Mouse (Mus musculus): ENCODE data around the gene Prss40. TPM values are rescaled to one million over a fixed set of nuclear protein-coding genes. Genes with fewer than 3 reads are reported as not detected.
A peak's percentile ranks its signal among the peaks of the same experiment; 100 is the strongest.
"Not testable (repeated sequence)": the region's sequence is repeated elsewhere in the genome, so short reads cannot be mapped to it uniquely, and the experiment has no call there.

Prss40 gene
- polyA plus RNA-seq, 1 experiment from 2014 or later: not detected

DNA sequence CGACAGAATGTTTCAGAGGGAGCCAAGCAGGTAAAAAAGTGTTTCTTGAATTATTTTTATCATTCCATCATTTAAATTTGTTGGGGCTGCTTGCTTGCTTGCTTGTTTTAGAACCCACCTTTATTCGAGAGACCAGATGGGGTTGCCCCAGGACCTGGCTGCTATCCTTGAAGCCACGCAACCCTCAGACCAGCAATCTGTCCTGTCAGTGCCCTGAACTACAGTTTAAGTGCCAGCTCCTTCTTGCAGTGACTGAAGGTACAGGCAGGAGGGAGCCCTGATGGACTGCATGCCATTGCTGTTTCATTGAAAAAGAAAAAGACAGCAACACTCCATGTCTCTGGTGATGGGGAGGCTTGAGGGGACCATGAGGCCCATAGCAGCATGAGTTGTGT, 37.9 kb downstream of the Prss40 start:
- no peak overlapping the region for H3K4me2 ChIP-seq
- H3K27ac ChIP-seq: no peak overlapping the region
- H3K4me1 ChIP-seq: no peaks in the 10 kb centered on the region
- H3K27me3 ChIP-seq: no peaks in the 10 kb centered on the region
- H3K36me3 ChIP-seq: no peaks in the 10 kb centered on the region
- no peak overlapping the region for H3K4me3 ChIP-seq (replicated peaks)
- 80% methylated on average over 3 of the region's 3 CpGs for WGBS
- no peak for ATAC-seq (replicated peaks; ENCODE audit: low FRiP score)
- H3K9me3 ChIP-seq (replicated peaks): no peaks in the 10 kb centered on the region
- no peak overlapping the region for H3K9ac ChIP-seq

- Histone ChIP-seq H3K27ac (no peak overlapping the region), H3K4me2 (no peak overlapping the region), H3K36me3 (no peaks in the 10 kb centered on the region), H3K27me3 (no peaks in the 10 kb centered on the region), H3K4me3 (replicated peaks) (no peak overlapping the region), H3K4me1 (no peaks in the 10 kb centered on the region), H3K9me3 (replicated peaks) (no peaks in the 10 kb centered on the region), H3K9ac (no peak overlapping the region)
- ATAC-seq (replicated peaks; ENCODE audit: low FRiP score): no peak
- WGBS: 86% methylated on average over 6 of the region's 6 CpGs
Measured at GRCm38 (mm10) chr1:34522205-34522849, 38.4 kb downstream of the Prss40 start.

- ATAC-seq (replicated peaks; ENCODE audit: low FRiP score): no peak
- H3K27ac ChIP-seq: no peak overlapping the region
- H3K36me3 ChIP-seq: no peaks in the 10 kb centered on the region
- H3K9me3 ChIP-seq (replicated peaks): no peaks in the 10 kb centered on the region
- WGBS: 73% methylated on average over 1 of the region's 1 CpGs
- H3K27me3 ChIP-seq: no peaks in the 10 kb centered on the region
- H3K4me1 ChIP-seq: no peaks in the 10 kb centered on the region
- H3K4me2 ChIP-seq: no peak overlapping the region
- no peak overlapping the region for H3K9ac ChIP-seq
- no peak overlapping the region for H3K4me3 ChIP-seq (replicated peaks)
Measured at GRCm38 (mm10) chr1:34518259-34518658, 42.5 kb downstream of the Prss40 start.

DNA sequence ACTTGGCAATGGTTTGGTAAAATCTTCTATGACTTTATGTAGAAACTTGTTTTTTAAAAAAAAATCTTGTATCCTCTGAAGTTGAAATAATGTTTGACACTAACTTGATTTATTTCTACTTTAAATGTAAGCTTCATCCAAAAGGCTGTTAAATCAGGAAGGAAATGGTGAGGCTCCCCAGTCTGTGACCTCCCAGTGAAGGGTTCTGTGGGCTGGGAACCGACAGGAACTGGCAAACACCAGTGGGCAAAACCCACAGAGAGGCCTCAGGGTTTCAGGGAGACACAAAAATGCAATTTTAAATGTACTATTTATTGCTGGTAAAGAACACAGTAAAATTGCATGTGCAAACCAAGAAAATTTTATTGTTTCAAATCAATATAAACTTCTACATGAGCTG, 42.9 kb downstream of the Prss40 start:
- not testable (repeated sequence) for H3K27me3 ChIP-seq; H3K27ac ChIP-seq; H3K4me2 ChIP-seq; H3K36me3 ChIP-seq; ATAC-seq (replicated peaks; ENCODE audit: low FRiP score); H3K4me3 ChIP-seq (replicated peaks); H3K9me3 ChIP-seq (replicated peaks); H3K4me1 ChIP-seq; H3K9ac ChIP-seq
- WGBS: 42% methylated on average over 1 of the region's 1 CpGs

DNA sequence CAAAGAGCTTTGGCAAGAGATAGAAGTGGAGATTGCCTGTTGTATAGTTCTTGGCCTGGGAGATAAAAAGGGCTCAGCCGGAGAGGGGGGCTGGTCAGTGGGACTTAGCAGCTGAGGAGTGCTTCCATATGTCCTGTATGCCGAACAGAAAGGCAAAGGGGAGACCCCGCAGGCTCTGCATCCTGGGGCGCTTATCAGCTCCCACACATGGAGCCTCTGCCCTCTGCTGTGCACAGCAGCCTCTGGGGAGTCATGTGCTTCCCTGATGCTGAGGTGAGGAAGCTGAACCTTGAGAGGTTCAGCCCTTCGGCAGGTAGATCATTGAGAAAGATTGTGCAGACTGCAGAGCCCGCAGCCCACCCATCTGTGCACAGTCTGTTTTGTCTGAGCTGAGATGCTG, 43.4 kb downstream of the Prss40 start:
- H3K9ac ChIP-seq; H3K4me1 ChIP-seq; H3K36me3 ChIP-seq; H3K9me3 ChIP-seq (replicated peaks); H3K27me3 ChIP-seq; H3K4me3 ChIP-seq (replicated peaks); H3K4me2 ChIP-seq; H3K27ac ChIP-seq; ATAC-seq (replicated peaks; ENCODE audit: low FRiP score): not testable (repeated sequence)
- whole genome bisulfite sequencing: 52% methylated on average over 6 of the region's 6 CpGs

- Histone ChIP-seq H3K4me3 (replicated peaks) (no peak overlapping the region), H3K9ac (no peak overlapping the region), H3K36me3 (no peaks in the 10 kb centered on the region), H3K4me1 (no peaks in the 10 kb centered on the region), H3K4me2 (no peak overlapping the region), H3K27me3 (no peaks in the 10 kb centered on the region), H3K9me3 (replicated peaks) (no peaks in the 10 kb centered on the region), H3K27ac (no peak overlapping the region)
- no peak for ATAC-seq (replicated peaks; ENCODE audit: low FRiP score)
- 27% methylated on average over 5 of the region's 5 CpGs for WGBS
Measured at GRCm38 (mm10) chr1:34516595-34516994, 44.1 kb downstream of the Prss40 start.

DNA sequence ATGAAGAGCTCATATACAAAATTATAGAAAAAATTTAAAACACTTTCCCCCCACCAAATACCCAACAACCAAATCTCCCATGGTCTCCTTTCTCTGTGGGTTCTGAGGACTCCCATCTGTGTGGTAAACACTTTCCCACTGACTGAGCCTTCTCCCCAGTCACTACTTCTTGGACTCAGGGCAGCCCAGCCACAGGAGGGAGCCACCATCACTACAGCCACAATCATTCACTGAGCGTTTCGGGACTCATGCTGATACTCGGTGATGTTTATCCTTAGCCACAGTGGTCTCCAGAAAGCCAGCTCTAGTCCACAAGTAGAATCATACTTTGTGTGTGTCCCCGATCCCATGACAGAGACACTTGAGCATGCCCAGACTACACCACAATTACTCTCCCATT, 47.7 kb downstream of the Prss40 start:
- ATAC-seq (replicated peaks; ENCODE audit: low FRiP score): no peak
- 82% methylated on average over 4 of the region's 4 CpGs for WGBS
- Histone ChIP-seq H3K36me3 (no peaks in the 10 kb centered on the region), H3K4me1 (peaks cover 10% of the 10 kb centered on the region; the same call in 1 of the 2 replicates), H3K4me3 (replicated peaks) (no peak overlapping the region), H3K9ac (no peak overlapping the region), H3K27me3 (no peaks in the 10 kb centered on the region), H3K9me3 (replicated peaks) (no peaks in the 10 kb centered on the region), H3K4me2 (no peak overlapping the region), H3K27ac (no peak overlapping the region)

DNA sequence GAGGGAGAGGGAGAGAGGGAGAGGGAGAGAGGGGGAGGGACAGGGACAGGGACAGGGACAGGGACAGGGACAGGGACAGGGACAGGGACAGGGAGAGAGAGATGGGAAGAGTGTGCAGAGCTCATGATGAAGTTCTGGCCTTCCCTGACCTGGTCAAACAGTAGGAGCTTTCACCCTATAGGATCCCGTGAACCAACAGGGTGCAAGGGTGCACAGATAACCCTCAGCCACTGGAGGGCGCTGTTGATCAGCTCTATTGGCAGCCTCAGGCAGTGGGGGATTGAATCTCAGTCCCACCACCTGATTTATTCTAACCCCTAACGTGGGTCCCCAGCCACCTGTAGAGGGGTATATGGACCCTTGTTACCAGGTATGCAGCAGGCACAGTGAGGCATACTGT, 49.7 kb downstream of the Prss40 start:
- Histone ChIP-seq H3K4me1 (peaks cover 10% of the 10 kb centered on the region; the same call in 1 of the 2 replicates), H3K27me3 (no peaks in the 10 kb centered on the region), H3K36me3 (no peaks in the 10 kb centered on the region), H3K9ac (no peak overlapping the region), H3K27ac (no peak overlapping the region), H3K4me2 (no peak overlapping the region), H3K9me3 (replicated peaks) (no peaks in the 10 kb centered on the region), H3K4me3 (replicated peaks) (no peak overlapping the region)
- ATAC-seq (replicated peaks; ENCODE audit: low FRiP score): peak; percentile 68; the same call in 1 of the 2 replicates
- WGBS: 4% methylated on average over 3 of the region's 3 CpGs

DNA sequence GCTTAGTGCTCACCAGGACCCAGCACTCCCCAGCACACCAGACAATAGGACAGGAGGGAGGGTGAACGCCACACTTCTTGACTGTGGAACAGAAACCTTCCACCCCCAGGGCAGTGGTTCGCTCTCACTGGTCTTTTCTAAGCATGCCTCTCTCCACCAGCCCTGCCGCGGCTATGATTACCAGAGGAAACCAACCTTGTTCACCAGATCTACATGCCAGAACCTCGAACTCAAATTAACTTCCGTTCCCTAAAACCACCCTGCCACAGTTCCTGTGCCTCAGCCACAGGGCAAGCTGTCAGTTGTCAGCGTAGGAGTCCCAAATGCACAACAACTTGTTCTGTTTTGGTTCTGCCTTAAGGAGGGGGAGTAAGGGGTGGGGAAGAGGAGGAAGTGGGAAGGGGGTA, 50.2 kb downstream of the Prss40 start:
- Histone ChIP-seq H3K4me3 (replicated peaks) (no peak overlapping the region), H3K36me3 (no peaks in the 10 kb centered on the region), H3K27ac (no peak overlapping the region), H3K4me1 (peaks cover 10% of the 10 kb centered on the region; the same call in 1 of the 2 replicates), H3K9ac (no peak overlapping the region), H3K27me3 (no peaks in the 10 kb centered on the region), H3K9me3 (replicated peaks) (no peaks in the 10 kb centered on the region), H3K4me2 (peak overlapping the region; percentile 43)
- ATAC-seq (replicated peaks; ENCODE audit: low FRiP score): peak; percentile 54
- WGBS: 3% methylated on average over 7 of the region's 7 CpGs

DNA sequence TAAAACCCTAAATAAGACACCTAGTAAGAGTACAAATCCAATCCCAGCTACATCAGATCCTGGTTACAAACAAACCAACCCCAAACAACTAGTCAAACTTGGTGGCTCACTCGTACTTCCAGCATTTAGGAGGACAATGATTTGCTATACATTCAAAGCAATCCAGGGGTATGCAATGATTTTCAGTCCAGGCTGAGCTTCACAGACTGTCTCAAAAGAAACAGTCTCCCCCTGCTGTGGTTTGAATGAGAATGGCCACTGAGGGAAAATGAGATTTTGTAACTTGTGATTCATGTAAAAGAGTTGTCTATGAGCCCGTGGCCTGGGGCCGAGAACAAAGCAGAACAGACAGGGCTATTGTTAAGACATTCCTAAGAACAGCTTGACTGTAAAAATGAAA, 52.8 kb downstream of the Prss40 start:
- Histone ChIP-seq H3K4me3 (replicated peaks) (no peak overlapping the region), H3K9ac (no peak overlapping the region), H3K4me2 (no peak overlapping the region), H3K27me3 (no peaks in the 10 kb centered on the region), H3K4me1 (peaks cover 13% of the 10 kb centered on the region; the same call in 1 of the 2 replicates), H3K27ac (no peak overlapping the region), H3K9me3 (replicated peaks) (no peaks in the 10 kb centered on the region), H3K36me3 (no peaks in the 10 kb centered on the region)
- WGBS: 82% methylated on average over 3 of the region's 3 CpGs
- no peak for ATAC-seq (replicated peaks; ENCODE audit: low FRiP score)

DNA sequence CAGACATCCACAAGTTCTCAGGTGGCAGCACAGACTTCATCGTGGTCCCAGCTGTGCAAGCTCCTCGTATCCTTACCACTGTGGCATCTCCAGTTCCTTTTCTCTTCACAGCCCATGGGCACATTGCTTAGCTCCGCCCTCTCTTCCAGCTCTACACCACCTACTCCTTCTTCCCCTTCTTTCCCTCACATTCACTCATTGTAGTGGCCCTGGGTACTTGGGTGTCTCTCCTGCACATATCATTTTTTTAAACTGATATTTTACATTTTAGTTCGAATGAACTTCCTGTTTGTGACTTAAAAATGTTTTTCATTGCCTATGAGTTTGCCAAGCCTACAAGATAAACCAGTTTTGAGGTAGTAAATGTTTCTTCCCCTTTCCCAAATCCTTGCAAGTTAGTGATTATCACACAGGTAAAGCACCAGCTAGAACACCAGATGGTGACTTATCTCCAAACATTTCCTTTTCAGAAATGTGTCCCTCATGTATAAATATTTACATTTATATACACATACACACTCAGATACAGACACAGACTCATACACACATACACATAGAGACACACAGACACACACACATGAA, 54.7 kb downstream of the Prss40 start:
- Histone ChIP-seq H3K4me1 (peaks cover 12% of the 10 kb centered on the region; the same call in 1 of the 2 replicates), H3K9ac (no peak overlapping the region), H3K9me3 (replicated peaks) (no peaks in the 10 kb centered on the region), H3K4me2 (no peak overlapping the region), H3K27ac (no peak overlapping the region), H3K27me3 (no peaks in the 10 kb centered on the region), H3K36me3 (no peaks in the 10 kb centered on the region), H3K4me3 (replicated peaks) (no peak overlapping the region)
- 69% methylated on average over 4 of the region's 4 CpGs for WGBS
- ATAC-seq (replicated peaks; ENCODE audit: low FRiP score): no peak

DNA sequence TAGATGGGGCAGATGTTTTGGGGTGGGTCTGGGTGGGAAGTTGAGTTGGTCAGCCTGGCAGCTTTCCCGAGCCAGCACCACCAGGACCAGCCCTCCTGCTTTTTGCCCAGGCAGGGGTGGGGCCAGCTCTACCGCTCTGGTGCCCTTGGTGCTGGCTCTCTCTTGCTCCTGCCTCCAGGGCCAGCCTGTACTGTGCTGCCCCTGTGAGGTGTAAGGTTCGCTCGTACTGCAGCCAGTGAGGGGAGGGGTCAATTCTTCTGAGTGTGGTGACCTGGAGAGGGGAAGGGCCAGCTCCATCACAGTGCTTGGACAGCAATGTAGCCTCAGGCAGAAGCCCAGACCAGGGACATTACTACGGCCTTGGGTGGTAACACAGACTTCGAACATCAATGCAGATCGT, 55.4 kb downstream of the Prss40 start:
- H3K4me3 ChIP-seq (replicated peaks): no peak overlapping the region
- H3K27ac ChIP-seq: no peak overlapping the region
- no peak overlapping the region for H3K4me2 ChIP-seq
- no peaks in the 10 kb centered on the region for H3K36me3 ChIP-seq
- 44% methylated on average over 7 of the region's 7 CpGs for WGBS
- no peaks in the 10 kb centered on the region for H3K9me3 ChIP-seq (replicated peaks)
- peak; percentile 73 for ATAC-seq (replicated peaks; ENCODE audit: low FRiP score)
- H3K9ac ChIP-seq: no peak overlapping the region
- H3K4me1 ChIP-seq: peaks cover 7% of the 10 kb centered on the region; the same call in 1 of the 2 replicates
- H3K27me3 ChIP-seq: no peaks in the 10 kb centered on the region

GRCm38 (mm10) chr1:34502991-34503390, 57.8 kb downstream of the Prss40 start:
- Histone ChIP-seq H3K36me3 (no peaks in the 10 kb centered on the region), H3K9me3 (replicated peaks) (no peaks in the 10 kb centered on the region), H3K4me3 (replicated peaks) (no peak overlapping the region), H3K27ac (no peak overlapping the region), H3K9ac (no peak overlapping the region), H3K4me1 (0 out of 2 replicates have a peak, but pooled peaks cover 3% of the 10 kb centered on the region), H3K27me3 (no peaks in the 10 kb centered on the region), H3K4me2 (no peak overlapping the region)
- WGBS: 47% methylated on average over 3 of the region's 3 CpGs
- ATAC-seq (replicated peaks; ENCODE audit: low FRiP score): no peak

Measured in kidney, embryonic 15.5 days (tissue).